Mouse (Mus musculus) urinary bladder, postnatal 25 days (tissue): ENCODE results near the gene Isoc2a.

Experiments
- DNase-seq: peaks from one replicate; pipeline ENCODE4 v3.0.0; 2022; ENCODE audit warnings: low spot score

The Isoc2a gene

DNA sequence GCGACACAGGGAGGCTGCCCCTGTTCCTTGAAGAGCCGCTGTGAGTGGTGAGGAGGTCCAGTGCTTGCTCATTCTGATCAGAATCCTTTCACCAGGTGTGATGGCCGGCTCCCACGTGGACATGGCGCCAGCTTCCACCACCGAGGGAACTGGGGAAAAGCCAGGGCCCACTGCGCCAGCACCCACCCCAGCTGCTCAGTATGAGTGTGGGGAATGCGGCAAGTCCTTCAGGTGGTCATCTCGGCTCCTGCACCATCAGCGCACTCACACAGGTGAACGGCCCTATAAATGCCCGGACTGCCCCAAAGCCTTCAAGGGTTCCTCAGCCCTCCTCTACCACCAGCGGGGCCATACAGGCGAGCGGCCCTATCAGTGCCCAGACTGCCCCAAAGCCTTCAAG lies 41.7 kb downstream of the Isoc2a start:
- DNase-seq = no peak

DNA sequence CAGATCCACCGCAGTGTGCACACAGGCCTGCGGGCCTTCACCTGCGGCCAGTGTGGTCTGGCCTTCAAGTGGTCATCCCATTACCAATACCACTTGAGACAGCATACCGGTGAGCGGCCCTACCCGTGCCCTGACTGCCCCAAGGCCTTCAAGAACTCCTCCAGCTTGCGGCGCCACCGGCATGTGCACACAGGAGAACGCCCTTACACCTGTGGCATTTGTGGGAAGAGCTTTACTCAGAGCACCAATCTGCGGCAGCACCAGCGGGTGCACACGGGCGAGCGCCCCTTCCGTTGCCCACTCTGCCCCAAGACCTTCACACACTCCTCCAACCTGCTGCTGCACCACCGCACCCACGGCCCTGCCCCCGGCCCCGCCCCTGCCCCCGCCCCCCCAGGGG lies 42.1 kb downstream of the Isoc2a start:
- no peak for DNase-seq

DNA sequence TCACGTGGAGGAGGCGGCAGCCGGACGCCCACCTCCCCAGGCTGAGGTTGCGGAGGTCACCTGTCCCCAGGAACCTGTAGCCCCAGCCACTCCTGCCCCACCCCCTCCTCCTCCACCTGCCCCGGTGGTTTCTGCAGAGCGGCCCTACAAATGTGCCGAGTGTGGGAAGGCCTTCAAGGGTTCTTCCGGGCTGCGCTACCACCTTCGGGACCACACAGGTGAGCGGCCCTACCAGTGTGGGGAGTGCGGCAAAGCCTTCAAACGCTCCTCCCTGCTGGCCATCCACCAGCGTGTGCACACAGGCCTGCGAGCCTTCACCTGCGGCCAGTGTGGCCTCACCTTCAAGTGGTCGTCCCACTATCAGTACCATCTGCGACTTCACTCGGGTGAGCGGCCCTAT lies 43.0 kb downstream of the Isoc2a start:
- no peak for DNase-seq

DNA sequence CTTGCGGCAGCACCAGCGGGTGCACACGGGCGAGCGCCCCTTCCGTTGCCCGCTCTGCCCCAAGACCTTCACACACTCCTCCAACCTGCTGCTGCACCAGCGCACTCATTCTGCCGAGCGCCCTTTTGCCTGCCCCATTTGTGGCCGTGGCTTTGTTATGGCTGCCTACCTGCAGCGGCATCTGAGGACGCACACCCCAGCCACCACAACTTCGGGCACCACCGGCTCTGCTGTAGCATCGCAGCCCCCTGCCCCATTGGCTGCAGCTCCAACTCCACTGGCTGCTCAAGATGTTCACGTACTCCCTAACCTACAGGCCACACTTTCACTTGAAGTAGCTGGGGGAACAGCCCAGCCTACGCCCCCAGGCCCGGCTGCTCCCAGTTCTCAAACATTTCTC lies 43.5 kb downstream of the Isoc2a start:
- no peak for DNase-seq

DNA sequence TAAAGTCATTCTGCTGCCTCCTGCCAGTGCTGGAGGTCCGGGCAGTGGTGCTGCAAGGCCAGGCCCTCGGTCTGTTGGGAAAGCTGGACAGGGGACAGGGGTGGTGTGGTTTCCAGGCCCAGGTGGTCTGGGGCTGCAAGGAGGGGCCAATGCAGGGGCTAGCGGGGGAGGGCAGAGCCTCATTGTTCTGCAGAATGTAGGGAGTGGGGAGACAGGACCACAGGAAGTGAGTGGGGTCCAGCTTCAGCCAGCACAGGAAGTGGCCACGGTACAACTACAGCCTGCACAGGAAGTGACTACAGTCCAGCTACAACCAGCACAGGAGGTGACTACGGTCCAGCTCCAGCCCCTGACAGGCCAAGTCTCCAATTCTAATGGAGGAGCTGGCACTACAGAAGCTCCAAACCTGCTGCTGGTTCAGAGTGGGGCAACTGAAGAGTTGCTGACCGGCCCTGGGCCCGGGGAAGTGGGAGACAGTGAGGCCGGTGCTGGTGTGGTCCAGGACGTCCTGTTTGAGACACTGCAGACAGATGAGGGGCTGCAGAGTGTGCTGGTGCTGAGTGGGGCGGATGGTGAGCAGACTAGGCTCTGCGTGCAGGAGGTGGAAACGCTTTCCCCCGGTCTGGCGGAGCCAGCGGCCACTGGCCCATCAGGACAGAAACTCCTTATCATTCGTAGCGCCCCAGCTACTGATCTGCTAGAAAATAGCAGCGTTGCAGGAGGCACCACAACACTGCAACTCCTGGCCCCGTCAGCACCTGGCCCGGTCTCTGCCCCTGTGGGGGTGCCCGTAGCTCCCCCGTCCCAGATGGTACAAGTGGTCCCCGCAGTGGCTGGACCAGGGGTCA lies 44.2 kb downstream of the Isoc2a start:
- no peak for DNase-seq

DNA sequence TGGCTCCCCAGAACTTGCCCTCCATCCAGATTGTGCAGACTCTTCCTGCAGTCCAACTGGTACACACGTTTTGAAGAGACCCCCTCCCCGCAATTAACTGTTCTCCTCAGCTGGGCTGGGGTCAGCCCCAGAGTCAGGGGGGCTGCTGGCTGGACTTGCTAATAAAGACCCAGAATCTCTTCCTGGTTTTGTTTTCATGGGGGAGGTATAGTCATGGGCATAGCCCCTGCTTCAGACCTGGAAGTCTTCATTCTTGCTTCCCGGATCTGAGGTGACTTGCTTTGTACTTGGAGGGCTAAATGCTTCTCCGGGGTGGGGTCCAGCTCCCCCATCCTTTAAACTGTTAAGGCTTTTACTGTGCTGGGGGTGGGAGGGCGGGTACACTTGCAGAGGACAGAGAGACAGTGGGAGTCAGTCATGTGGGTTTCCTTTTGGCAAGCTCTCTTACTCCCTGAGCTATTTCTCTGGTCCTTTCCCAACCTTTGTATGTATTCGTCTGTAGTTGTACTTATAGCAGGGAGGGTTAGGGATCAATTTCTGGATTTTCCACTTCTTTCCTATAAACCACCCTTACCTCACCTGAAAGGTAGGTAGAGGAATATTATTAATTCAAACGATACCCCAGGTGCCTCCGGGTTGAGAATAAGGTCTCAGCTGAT lies 45.0 kb downstream of the Isoc2a start, which contains the start of gene Nat14:
TSS of gene Nat14 (plus strand) at position 205 of the 659 bp plus-strand sequence.
- no peak for DNase-seq

DNA sequence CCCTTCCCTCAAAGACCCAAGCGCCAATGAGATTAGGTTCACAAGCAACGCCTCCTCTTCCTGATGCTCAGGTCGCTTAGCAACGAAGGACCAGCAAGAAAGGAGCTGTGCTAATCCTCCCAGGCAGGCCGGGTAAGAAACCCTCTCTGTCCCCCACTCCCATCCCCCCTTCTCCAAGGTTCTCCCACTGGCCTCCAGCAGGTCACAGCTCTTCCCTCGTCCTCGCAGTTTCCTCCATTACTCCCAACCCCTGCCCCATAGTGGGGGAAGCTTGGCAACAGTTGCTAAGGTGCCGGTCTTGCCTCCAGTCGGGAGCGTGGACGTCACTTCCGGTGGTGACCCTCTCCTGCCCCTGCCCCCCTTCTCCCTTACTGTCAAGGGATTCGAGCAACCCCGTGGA lies 45.6 kb downstream of the Isoc2a start:
- peak; percentile 42 for DNase-seq

DNA sequence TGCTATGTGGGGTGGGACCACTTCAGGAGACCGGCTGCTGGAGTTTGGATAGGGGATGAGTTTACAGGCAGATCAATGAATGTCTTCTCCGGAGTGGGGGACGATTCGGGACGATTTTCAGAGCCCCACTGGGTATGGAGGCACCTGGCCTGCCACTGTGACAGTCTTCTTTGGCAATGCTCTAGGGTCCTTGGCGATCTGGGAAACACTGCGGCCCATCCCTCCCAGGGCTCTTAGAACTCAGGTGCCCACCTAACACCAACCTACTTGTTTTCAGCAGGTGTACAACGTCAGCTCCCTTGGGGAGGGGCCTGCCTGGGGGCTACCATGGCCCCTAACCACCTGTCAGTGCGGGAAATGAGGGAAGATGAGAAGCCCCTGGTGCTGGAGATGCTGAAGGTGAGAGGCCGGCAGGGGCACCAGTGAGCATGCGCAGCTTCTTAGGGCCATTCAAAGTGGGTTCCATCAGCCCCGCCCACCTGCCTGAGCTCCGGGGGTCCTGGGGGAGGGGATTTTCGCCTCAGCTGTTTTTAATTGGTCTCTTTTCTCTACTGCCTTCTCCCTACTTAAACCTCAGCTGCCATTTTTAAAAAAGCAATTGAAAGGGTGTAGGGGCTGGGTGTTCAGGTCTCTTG lies 46.1 kb downstream of the Isoc2a start:
- no peak for DNase-seq

DNA sequence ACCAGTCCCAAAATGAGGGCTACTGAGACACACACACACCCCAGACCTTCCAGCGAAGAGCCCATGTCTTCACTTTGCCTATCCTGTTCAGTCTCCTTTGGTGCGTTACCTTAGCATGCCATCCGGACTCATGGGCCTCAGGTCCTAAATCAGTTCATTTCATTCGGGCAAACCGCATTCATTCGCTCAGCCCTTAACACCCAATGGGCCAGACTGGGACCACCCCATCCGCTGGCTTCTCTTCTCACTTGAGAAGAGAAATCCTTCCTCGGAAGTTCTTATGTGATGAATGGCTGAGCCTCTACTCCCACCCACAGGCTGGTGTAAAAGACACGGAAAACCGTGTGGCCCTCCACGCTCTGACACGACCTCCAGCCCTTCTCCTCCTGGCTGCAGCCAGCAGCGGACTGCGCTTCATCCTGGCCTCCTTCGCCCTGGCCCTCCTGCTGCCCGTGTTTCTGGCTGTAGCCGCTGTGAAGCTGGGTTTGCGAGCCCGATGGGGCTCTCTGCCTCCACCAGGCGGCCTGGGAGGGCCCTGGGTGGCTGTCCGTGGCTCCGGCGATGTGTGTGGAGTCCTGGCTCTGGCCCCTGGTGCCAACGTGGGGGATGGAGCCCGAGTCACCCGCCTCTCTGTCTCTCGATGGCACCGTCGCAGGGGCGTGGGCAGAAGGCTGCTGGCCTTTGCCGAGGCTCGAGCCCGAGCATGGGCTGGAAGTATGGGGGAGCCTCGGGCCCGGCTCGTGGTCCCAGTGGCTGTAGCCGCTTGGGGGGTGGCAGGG lies 46.8 kb downstream of the Isoc2a start:
- peak; percentile 36 for DNase-seq

DNA sequence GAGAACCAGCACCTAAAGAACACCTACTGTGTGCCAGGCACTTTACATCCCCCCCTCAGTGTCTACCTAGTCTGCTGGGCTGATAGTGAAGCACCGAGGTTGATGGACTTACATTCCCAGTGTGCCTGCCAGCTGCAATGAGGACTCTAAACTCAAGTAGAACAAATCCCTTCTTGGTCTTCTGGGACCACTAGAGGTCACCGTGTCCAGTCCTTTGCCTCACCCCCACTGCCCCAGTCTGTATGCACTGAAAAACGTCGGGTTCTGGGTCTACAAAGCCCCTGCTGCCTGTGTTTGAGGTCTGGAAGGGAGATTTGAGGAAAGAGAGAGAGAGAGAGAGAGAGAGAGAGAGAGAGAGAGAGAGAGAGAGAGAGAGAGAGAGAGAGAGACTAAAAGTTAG lies 47.5 kb downstream of the Isoc2a start:
- DNase-seq = no peak

DNA sequence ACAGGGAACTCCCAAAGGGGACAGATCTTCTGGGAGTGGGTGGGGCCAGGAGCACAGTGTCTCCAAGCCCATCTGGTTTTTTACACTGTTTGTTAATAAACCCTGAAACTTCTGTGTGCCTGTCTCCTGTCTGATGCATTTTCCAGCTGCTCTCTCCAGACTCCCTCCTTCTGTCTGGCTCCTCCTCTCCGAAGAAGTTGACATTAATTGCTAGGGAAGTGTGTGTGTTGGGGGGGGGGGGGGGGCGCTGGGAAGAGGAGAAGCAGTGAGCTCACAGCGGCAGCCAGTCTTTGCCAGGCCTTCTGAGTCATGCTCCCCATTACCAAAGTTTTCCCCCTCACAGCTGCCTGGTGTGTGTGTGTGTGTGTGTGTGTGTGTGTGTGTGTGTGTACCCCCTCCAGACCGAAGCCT lies 47.9 kb downstream of the Isoc2a start:
- no peak for DNase-seq

DNA sequence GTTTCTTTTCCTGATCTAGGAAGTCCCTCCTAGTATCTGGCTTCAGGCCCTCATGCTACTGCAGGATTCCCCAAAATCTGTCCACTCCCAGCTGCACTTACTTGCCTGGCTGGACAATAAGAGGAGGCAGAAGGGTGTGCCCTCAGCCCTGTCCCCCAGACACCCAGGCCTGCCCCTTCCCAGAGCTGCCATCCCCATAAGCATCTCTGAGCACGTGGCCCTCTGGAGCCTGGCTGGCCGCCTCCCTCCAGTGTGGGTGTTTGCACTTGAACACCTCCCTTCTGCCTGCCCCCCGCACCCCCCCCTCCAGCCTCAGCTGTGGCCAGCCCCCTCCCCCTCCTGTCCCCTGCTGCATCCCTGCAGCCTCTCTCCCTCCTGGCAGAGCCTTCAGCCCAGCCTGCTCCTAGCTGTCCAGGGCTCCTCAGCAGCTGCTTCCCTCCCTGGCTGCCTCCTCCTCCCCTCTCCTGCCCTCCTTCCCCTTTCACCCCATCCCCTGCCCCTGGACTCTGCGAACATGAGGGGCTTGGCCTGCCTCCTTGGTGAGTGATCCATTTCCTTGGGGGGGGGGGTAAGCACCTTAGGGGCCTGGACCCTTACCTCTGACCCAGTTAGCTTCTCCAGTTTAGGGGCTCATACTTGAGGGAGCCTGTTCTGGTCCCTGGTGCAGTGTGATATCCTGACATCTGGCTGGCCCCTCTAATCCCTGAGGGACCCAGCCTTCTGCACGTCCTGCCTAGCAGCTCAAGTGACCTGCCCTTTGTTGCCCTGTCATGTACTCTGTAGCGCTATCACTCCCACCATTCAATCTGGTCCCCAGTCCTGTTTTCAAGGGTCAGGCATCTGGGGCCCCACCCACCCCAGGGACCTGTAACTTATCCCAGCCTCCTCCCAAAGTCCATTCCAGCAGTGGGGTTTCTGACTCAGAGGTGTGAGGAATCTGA lies 48.8 kb downstream of the Isoc2a start, which contains the start of gene Ssc5d:
TSS of gene Ssc5d (plus strand) at position 345 of the 941 bp plus-strand sequence.
- DNase-seq = peak; percentile 23

DNA sequence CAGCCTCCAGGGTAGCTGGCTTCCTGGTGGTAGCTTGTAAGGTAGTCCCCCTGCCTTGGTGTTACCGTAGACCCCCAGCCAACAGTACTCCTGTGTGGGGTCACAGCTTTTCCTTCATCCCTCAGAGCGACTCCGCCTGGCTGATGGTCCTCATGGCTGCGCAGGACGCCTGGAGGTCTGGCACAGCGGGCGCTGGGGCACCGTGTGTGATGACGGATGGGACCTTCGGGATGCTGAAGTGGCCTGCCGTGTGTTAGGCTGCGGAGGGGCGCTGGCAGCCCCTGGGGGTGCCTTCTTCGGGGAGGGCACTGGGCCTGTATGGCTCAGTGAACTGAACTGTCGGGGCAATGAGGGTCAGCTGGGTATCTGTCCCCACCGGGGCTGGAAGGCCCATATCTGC lies 49.9 kb downstream of the Isoc2a start:
- DNase-seq = no peak

DNA sequence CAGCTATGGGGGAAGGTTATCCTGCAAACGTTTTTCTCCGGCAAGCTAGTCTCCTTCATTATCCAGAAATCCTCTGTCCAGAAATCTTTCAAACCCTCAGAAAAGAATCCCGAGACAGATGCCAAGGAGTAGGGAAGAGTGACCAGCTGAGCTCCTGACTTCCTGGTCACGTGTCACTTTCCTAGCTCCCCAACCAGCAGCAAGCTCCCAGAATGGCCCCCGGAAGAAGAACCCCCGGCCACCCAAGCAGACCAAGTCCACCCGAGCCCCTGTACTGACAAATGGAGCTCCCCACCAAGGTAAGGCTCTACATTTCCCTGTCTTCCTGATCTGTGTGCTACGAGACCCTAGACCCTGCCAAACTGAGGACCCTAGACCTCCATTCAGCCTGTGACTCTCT lies 50.8 kb downstream of the Isoc2a start:
- no peak for DNase-seq

DNA sequence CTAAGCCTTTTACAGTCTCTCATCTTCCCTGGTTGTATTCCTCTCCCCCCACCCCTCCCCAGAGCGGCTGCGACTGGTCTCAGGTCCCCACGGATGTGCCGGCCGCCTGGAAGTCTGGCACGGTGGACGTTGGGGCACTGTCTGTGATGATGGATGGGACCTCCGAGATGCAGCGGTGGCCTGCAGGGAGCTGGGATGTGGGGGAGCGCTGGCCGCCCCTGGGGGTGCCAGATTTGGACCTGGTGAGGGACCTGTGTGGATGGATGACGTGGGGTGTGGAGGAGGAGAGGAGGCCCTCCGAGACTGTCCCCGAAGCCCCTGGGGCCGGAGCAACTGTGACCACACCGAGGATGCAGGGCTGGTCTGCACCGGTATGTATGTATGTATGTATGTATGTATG lies 51.4 kb downstream of the Isoc2a start:
- DNase-seq = no peak

DNA sequence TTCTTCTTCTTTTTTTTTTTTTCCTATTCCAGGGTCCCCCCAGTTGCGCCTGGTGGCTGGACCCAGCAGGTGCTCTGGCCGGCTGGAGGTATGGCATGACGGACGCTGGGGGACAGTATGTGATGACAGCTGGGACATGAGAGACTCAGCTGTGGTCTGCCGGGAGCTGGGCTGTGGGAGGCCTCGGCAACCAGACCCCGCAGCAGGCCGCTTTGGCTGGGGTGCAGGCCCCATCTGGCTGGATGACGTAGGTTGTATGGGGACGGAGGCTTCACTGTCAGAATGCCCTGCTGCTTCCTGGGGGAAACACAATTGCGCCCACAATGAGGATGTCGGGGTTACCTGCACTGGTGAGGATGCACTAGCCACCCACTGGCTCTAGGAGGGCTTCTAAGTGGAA lies 56.1 kb downstream of the Isoc2a start:
- no peak for DNase-seq

DNA sequence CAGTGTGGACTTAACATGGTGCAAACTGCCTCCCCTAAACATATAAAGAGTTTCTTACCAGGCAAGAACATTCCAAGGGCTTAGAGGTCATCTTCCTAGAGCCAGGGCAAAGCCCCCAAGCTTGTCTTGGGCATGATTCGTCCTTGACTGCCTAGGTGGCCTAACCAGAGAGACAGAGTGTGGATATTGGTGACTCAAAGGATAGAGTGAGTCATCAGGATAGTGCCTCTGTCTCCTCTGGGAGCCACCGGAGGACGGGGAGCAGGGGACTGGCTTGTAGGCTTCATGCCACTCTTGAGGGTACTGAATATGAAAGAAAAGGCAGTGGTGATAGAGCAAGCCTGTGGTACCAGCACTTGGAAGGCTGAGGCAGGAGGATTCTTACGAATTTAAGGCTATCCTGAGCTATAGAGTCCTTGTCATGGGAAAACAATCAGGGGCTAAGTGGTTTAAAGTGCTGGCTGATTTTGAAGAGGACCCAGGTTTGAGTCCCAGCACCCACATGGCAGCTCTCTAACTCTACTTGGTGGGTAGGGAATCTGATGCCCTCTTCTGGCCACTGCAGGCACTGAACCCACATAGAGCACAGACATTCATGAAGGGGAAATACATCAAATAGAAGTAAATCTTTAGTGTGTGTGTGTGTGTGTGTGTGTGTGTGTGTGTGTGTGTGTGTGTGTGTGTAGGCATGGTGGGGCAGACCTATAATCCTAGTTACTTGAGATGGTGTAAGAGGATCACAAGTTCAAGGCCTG lies 57.4 kb downstream of the Isoc2a start:
- no peak for DNase-seq

DNA sequence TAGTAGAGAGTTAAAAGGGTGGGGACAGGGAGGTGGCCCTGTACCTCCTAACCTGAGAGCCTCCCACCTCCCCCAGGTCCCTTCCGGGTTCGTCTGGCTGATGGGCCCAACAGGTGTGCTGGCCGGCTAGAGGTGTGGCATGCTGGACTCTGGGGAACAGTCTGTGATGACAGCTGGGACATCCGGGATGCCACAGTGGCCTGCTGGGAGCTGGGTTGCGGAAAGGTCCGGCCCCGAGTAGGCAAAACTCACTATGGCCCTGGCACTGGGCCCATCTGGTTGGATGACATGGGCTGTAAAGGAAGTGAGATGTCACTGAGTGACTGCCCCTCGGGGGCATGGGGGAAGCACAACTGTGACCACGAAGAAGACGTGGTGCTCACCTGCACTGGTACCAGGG lies 59.9 kb downstream of the Isoc2a start:
- DNase-seq = no peak

DNA sequence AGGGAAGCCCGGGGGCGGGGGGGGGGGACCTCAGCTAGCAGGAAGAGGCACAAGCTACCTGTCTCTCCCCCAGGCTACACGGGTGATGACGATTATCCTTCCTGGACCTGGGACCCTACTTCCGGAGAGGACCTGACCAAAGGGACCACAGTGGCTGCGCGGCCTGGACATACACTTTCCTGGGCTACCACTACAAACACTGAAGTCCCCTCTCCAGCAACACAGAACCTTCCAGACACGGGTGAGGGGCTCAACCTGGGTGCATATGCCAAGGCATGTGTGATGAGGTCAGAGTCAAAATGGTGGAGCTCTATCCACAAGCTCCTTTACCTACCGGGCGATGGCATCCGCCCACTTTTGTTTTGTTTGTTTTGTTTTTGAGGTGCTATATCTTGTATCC lies 60.4 kb downstream of the Isoc2a start:
- DNase-seq = no peak

DNA sequence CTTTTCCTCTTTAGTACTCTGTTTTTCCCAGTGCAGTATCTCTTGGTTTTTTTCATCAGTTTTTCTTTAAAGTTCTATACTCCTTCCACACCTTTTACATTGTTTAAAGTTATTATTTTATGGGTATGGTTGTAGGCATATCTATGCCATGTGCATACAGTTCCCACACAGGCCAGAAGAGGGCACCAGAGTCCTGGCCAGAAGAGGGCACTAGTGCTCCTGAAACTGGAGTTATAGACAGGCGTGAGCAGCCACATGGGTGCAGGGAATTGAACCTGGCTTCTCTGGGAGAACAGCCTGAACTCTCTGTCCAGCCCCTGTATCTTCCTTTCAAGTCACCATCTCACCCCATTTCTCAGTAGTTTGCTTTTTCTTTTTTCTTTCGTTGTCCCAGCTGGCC lies 61.5 kb downstream of the Isoc2a start:
- peak; percentile 72 for DNase-seq
